Mouse (Mus musculus): ENCODE data around the gene Tmem182. TPM values are rescaled to one million over a fixed set of nuclear protein-coding genes. Genes with fewer than 3 reads are reported as not detected.

Gene Tmem182
- total RNA-seq, 1 experiment from 2014 or later, result 1.4 TPM

DNA sequence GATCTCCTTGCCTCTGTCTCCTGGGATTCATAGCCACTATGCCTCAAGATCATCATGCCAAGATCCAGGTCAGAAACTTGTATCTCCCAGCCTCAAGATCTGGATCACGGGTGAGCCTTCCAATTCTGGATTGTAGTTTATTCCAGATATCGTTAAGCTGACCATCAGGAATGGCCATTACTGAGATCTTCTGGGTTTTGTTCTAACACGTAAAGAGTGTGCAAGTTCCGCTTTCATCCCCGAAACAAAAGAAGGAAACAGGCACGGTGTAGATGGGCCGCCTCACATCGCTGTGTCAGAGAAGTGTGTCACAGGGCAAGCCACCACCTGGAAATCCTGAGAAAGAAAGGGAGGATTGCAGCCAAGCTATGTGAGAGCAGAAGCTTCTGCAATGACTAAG is 6.3 kb upstream of the Tmem182 start:
- DNase-seq, result no peak

DNA sequence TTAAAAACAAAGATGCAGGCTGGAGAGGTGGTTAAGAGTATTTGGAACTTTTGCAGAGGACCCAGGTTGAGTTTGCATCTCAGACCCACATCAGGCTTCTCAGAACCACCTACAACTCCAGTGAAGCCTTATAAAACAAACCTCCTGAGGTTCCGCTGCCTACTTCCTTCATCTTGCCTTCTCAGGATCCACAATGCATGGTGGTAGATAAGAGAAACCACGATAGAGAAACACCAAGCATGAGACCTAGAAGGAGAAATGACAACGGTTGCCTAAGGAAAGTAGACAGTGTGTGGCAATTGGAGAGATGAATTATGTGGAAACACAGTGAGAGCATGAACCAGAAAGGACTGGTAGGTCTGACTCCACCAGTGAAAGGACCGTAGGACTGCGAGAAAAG is 4.5 kb upstream of the Tmem182 start:
- DNase-seq, result no peak

DNA sequence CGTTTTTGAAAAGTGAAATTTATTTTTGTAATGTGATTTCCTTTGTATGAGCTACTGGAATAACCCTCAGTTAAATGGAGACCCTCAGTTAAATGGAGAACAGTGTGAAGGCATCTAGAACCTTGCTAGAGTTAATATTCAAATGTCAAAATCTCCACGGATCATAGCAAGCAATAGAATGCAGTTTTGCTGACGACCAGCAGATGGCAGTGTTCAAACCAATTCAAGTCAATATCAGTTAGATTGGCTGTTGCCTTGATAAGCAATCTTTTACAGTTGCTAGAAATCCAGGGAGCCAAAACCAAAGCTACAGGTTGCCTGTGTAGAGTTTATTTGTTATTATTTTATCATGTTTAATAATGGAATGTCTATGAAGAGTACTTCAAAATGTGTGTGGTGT is 2.6 kb upstream of the Tmem182 start:
- peak; percentile 44 for DNase-seq

- DNase-seq, result no peak
Observed at GRCm38 (mm10) chr1:40804118-40804517, 1.3 kb upstream of the Tmem182 start.

DNA sequence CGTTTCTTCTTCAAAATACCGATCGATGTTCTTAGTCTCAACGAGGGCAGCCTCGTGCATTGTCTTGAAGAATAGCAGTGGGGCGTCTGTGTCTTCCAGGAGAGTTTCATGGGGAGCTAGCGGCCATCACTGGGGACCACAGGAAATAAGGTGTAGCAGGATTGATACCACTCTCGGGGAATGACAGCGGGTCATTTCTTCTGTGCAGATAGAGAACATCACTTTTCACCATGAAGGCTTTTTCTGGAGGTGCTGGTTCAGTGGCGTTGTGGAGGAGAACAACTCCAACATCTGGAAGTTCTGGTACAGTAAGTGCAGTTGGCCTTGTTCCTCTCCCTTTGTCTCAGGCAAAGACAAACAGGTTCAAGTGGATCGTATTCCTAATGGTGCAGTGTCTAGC is 490 bp downstream of the Tmem182 start:
- no peak for DNase-seq

DNA sequence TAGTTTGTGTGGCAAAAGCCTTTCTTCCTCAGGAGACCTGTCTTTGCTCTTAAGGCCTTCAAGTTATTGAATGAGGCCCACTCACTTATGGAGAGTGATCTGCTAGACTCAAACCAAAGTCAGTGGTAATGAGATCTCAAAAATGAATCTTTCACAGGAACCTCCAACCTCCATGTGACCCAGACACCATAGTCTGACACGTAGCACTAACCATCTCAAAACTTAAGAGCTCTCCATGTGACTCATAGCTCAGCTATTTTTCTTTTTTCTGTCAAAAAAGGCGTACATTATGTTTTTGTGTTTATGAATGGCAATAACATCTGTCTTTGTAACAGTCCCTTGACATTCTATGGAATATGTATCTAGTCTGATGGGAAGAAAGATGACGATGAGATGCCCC is 3.2 kb downstream of the Tmem182 start:
- DNase-seq, result no peak

DNA sequence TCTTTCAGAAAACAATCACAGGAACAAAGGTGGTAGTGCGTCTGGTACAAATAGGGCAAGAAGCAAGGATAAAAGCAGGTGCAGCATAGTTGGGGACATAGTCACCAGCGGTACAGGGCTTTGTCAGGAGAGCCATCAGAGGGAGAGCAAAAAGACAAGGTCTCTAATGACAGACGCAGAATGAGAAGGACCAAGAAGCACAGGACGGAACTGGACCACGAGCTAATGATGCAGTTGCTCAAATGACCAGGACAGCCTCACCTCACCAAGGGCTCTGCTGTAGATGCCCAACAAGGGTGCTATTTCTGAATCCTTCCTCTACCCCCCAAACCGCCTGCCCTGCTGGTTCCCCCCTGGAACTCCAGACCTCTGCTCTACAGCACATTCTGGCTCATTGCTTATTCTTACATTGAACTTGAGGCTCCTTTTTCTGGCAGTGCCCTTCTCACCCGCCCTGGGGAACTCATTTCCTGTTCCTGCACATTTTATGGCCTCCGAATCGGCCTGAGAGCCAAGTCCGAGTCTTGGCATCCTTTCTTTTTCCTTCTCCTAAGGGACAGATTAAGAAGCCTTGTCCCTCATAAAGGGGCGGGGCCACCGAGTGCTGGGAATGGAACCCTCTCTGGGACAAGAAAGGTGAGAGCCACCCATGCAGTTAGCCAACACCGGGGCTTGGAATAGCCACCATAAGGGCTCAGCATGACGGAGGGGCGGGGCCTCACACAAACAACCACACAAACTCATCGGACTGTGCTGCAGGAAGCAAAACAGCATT is 9.9 kb downstream of the Tmem182 start:
- DNase-seq, result peak; percentile 3

- DNase-seq, result no peak
Observed at GRCm38 (mm10) chr1:40824517-40824916, 19.1 kb downstream of the Tmem182 start.

- DNase-seq, result no peak
Observed at GRCm38 (mm10) chr1:40824936-40825335, 19.5 kb downstream of the Tmem182 start.

- peak; percentile 16 for DNase-seq
Observed at GRCm38 (mm10) chr1:40825826-40826225, 20.4 kb downstream of the Tmem182 start.

DNA sequence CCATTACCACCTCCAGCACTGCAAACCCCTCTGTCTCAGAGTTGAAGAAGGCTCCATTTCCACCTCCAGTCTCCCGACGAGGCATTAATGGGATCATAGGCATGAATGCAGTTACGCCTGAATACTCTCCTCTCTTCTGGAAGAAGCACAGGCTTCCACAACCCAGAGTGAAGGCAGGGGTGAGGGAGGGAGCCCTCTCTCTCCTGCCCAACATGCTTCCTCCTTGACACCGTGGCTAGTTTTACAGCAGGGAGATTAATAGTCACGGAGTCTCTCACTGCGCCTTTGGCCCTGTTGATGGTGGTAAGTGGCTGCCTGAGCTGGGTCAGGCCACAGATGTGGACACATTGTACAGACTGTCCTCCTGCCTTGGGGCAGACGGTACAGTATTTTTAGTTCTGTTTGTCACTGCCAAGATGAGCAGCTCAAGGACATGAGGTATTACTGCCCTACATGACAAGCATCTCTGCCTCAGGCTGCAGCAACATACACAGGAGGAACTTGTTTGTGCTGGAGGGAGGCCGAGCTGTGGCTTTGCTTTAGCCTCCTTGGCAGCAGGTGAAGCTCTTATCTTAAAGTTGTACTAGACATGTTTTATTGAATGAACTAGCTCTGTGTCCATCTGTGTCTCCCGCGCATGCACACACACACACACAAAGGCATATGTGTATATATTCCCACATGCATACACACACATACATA is 24.0 kb downstream of the Tmem182 start:
- DNase-seq, result no peak

DNA sequence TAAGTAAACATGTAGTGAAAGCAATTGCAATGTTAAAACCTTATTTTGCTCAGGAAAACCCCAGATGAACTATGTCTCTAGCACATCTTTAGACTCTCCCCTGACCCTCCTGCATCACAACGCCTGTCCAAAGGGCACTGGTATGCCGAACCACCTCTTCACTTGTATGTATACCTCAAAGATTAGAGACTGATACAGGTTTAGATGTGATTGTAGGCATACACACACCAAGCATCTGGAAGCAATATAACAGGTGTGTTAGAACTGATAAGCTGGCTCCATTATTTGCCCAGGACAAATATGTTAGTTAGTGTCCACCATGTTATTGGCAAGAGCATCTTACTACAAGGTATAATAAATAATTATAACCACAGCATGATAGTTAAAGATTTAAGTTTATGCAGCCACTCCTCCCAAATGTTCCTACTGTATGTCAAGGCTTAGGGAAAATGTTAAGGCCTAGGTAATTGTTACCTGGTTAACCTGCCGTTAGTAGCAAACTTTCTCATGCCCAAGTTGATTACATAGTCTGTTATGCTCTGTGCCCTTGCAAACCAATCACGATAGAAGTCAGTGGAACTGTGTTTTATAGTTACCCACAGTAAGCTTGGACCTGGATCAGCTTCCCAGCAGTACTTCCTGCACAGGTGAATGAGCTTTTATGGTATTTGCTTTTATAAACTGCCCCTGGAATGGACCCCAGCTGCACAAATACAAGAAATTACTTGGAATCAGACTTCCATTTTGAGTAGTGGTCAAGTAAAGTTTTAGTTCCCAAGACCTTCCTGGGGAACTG is 25.5 kb downstream of the Tmem182 start:
- no peak for DNase-seq

DNA sequence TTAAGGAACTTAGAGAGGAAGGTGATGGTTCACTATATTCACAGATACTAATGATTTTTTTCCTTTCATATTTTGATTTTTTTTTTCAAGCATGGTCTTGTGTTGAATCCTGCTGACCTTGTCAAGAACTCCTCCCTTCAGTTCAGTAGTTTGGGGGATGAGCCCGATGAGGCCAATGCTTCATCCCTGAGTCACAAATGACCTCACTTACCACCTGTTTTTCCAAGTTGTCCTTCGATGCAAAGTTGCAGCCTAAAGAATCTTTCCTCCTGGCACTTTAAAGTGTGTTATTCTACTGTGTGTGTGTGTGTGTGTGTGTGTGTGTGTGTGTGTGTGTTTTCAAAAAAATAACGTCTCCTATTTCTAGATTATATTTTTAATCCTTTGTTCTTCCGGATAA is 30.1 kb downstream of the Tmem182 start:
- no peak for DNase-seq

- no peak for DNase-seq
Observed at GRCm38 (mm10) chr1:40840605-40841004, 35.2 kb downstream of the Tmem182 start.

DNA sequence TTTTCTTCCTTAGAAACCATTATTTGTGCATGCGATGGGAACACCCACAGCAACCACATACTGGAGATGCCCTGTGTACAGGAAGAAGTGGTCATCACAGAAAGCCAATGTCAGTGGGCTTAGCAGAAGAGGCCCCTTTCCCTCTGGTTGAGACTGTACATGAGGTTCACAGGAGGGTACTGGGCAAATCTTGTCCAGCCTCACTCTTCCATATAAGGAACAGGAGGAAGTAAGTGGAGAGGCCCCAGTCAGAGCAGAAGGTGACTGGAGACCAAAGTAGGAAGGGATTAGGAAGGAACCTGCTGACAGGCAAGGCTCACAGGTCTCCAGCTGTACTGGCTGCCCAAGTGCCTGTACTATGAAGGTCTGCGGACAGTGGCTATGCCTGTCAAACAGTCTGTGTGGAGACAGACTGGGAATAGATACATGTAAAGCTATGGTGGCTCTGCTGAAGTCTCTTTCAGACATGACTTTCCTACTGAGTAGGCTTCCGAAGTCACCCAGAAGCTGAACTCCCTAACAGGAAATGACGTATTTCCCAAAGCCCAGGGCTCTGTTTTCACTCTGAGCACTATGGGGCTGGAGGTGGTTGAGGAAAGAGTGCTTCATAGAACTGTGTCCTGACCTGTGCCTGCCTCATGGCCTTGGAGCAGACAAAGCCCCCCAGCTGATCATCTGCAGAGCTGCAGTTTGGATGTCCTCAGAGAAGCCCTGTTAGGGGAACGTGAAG is 35.8 kb downstream of the Tmem182 start:
- no peak for DNase-seq

DNA sequence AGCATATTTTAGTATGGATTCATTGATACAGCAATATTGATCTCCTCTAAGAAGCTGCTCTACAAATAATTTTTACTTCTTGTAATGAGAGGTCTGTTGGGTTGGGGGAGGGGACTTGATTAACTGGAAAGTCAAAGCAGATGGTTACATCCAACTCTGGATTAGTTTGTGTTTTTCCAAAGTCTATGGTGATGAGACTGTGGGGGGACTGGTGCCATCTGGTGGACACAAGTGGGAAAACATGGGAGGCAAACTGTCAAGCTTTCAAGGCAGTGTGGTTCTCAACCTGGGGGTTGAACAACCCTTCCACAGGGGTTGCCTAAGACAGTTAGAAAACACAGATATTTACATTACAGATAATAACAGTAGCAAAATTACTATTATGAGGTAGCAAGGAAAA is 39.2 kb downstream of the Tmem182 start:
- DNase-seq, result peak; percentile 59

DNA sequence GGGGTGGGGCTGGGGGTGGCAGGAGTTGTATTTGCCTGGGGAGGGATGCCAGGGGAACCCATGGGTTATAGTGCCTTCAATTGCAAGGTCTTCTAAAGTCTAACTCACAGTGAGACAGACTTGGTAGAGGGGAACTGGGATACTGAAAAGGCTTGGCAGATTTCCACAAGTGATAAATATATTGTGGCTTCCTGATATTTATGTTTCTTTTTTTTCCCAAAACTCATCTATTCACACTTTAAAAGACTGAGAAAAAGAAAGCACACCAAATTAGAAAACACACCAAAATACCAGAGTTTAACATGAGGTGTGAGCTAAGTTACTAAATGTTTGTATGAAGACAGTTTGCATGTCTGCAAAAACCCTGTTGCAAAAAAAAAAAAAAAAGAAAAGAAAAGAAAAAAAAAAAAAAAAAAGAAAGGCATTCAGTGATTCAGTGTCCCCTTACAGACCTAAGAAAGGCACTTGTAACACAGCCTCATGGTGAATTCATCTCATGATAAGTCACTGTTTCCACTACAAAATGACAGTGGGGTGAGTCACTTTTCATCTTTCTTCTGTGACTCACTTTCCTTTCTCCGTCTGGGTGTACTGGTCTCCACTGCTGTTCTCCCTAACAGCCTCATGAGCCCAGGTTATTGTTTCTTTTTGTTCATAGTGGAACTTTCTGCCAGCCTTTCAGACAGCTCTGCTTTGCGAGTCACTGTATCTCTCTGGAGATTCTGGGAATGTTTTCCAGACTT is 42.0 kb downstream of the Tmem182 start:
- DNase-seq, result no peak

GRCm38 (mm10) chr1:40851286-40851685 is 45.9 kb downstream of the Tmem182 start:
- no peak for DNase-seq

DNA sequence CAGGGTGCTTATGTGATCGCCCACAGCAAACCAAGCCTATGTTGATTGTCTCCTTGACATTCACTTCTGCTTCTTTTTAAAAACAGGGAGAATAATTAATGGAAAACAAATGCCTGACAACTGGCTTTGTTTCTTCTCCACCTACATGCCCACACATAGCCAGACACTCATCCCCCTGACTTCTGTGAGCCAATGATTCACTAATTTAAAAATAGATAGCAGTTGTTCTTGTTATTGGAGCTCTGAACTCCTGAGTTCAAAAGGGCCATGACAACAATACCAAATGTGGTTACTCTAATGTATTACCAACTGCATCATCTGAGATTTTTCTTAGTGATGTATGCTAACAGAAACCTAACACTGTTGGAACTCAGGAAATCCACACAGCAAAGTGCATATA is 49.9 kb downstream of the Tmem182 start:
- no peak for DNase-seq

DNA sequence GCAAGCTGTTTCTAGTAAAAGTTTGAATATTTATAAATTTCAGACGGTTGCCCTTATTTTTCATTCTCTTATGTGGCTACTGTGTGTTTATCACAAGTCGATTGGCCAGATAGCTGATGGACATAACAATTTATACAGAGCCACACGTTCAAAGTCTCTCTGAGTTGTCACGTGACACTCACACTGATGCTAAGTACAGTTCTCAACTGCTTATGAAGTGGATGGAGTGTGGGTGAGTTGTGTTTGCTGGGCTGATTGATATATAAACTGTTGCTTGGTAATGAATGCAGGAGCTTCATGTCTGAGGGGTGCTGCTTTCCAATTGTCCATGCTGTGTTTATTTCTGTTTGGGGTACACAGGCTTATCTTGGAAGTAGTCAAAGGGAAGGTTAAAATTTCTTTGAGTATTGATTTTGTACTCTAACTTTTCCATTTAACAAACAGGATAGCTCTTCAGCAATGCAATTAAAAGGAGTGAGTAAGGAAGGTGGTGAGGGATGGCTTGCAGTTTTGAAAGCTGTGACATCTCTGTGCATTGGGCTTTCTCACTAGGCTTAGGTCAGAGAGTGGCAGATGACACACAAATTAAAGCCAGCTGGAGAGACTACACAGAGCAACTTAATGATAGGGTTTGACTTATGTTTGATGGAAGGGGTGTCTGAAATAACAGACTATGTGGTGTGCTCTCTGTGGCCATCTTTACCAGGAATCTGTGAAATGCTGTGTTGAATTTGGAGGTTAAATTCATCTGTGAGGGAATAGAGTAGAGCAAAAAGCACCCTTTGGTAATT is 51.6 kb downstream of the Tmem182 start:
- no peak for DNase-seq

DNA sequence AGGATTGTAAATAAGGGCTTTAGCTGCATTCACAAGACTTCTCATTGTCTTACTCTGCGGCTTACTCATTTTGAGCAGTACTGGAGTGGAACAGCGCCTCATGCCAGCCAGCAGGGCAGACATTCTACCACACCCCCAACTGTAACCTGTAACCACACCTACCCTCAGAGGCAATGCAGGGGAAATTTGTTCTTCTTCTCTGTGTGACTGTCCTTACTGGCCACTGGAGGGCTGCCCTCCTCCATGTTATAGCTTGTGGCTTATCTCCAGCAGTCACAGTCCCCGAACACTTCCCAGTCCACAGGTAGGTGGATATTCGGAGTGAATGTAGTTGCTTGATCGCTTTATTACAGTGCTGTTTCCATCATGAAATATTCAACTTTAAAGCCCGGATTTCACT is 59.6 kb downstream of the Tmem182 start:
- no peak for DNase-seq

Data from adrenal gland, postnatal 25 days (tissue).